Mouse (Mus musculus): ENCODE measurements around the gene Hsdl2.
"Not testable (repeated sequence)": the region's sequence is repeated elsewhere in the genome, so short reads cannot be mapped to it uniquely, and the experiment has no call there.

The Hsdl2 gene

GRCm38 (mm10) chr4:59581314-59582185 lies at the start of gene Hsdl2:
TSS of gene Hsdl2 (plus strand) at chr4:59581563.
- DNase-seq (ENCODE audit: low read depth in 2 of 2, low spot score in 2 of 2), result peak; percentile 99

- no peak for DNase-seq (ENCODE audit: low read depth in 2 of 2, low spot score in 2 of 2)
Observed at GRCm38 (mm10) chr4:59533268-59533667, 48.1 kb upstream of the Hsdl2 start.

DNA sequence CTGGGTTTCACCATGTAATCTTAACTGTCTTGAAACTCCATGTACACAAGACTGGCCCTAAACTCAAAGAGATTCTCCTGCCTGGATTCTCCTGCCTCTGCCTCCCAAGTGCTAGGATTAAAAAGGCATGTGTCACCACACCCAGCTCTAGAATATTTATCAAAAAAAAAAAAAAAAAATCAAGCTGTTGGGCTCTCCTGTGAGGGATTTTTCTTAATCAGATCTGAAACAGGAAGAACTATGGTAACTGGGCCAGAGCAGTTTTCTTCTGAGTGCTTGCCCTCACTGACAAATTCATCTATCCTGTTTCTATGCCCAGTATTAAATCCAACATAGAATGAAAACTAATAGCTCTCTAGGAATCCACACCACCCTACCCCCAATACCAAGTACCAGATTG lies 45.7 kb upstream of the Hsdl2 start:
- DNase-seq (ENCODE audit: low read depth in 2 of 2, low spot score in 2 of 2), result no peak

DNA sequence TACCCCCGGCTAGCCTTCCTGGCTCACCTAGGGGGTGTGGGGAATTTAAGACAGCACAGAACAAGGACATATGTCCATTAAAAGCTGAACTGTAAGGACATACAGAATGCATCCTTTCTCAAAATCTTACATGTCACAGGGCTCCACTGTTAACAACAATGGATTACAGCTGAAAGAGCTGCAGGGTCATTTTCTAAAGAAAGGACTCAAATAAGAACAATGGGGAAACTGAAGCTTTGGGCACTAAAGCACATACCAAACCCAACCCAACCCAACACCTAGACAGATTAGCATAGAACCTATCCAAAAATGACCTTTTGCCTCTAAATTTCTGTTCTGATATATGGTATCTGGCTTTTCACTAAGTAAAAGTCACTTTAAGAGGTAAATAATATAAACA lies 45.1 kb upstream of the Hsdl2 start:
- no peak for DNase-seq (ENCODE audit: low read depth in 2 of 2, low spot score in 2 of 2)

- no peak for DNase-seq (ENCODE audit: low read depth in 2 of 2, low spot score in 2 of 2)
Observed at GRCm38 (mm10) chr4:59543006-59543405, 38.4 kb upstream of the Hsdl2 start.

GRCm38 (mm10) chr4:59544654-59545053 lies 36.7 kb upstream of the Hsdl2 start:
- DNase-seq (ENCODE audit: low read depth in 2 of 2, low spot score in 2 of 2), result no peak

- DNase-seq (ENCODE audit: low read depth in 2 of 2, low spot score in 2 of 2), result peak in 1 of 2 experiments; percentile 26
Observed at GRCm38 (mm10) chr4:59546285-59547071, 34.9 kb upstream of the Hsdl2 start.

- peak; percentile 15 to 34 for DNase-seq (ENCODE audit: low read depth in 2 of 2, low spot score in 2 of 2)
Observed at GRCm38 (mm10) chr4:59547136-59547889, 34.0 kb upstream of the Hsdl2 start.

- DNase-seq (ENCODE audit: low read depth in 2 of 2, low spot score in 2 of 2), result no peak
Observed at GRCm38 (mm10) chr4:59548011-59548559, 33.3 kb upstream of the Hsdl2 start.

DNA sequence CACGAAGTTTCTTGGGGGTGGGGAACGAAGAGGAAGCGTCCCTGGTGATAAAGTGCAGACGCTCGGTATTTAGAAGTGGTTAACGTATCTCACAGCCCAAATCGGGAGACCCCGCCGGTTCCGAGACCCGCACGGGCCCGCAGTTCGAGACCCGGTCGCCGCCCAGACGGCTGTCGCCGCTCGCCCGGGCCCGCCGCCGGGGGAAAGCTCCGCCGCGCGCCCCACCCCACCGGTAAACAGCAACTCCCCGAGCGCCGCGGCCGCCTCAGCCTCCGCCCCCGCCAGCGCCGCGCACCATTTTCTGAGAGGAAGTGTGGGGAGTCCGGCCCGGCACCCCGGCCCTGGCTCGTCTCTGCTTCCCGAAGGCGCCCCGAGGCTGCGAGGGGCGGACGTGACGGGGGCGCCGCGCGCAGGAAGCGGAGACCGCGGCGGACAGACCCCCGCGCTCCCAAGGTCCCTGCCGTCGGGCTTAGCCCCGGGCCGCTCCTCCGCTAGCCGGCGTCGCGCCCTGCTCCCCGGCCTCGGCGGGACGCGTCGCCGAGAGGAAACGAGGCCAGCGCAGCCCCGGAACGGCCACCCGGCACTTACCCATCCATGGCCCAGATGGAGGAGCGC lies 32.7 kb upstream of the Hsdl2 start:
- peak; percentile 70 to 75 for DNase-seq (ENCODE audit: low read depth in 2 of 2, low spot score in 2 of 2)

- peak; percentile 89 for DNase-seq (ENCODE audit: low read depth in 2 of 2, low spot score in 2 of 2)
Observed at GRCm38 (mm10) chr4:59549175-59549976, 32.0 kb upstream of the Hsdl2 start, which contains the start of gene Ptbp3. TSS of gene Ptbp3 (minus strand) at chr4:59549364.

- no peak for DNase-seq (ENCODE audit: low read depth in 2 of 2, low spot score in 2 of 2)
Observed at GRCm38 (mm10) chr4:59549977-59550560, 31.3 kb upstream of the Hsdl2 start.

GRCm38 (mm10) chr4:59551901-59552300 lies 29.5 kb upstream of the Hsdl2 start:
- DNase-seq (ENCODE audit: low read depth in 2 of 2, low spot score in 2 of 2), result no peak

- DNase-seq (ENCODE audit: low read depth in 2 of 2, low spot score in 2 of 2), result no peak
Observed at GRCm38 (mm10) chr4:59552835-59553234, 28.5 kb upstream of the Hsdl2 start.

DNA sequence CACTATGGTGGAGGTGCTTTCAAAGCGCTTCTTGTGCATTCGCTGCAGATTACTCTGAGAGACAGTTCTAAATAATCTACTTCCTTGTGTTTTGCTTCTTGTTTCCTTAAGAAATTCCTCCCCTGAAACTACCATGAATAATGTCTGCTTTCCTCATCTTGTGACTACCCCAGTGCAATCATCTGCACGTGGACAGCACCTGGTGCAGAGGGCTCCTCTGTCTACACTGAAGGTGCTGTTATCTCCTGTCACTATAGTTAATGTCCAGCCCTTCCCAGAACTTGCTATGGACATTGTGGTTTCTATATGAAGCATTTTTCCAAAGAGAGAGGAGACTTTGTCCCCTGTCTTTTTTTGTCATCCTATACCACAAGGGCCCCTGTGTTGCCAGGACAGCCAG lies 27.8 kb upstream of the Hsdl2 start:
- DNase-seq (ENCODE audit: low read depth in 2 of 2, low spot score in 2 of 2), result no peak

GRCm38 (mm10) chr4:59555177-59555576 lies 26.2 kb upstream of the Hsdl2 start:
- DNase-seq (ENCODE audit: low read depth in 2 of 2, low spot score in 2 of 2), result no peak

GRCm38 (mm10) chr4:59557343-59557742 lies 24.0 kb upstream of the Hsdl2 start:
- DNase-seq (ENCODE audit: low read depth in 2 of 2, low spot score in 2 of 2), result not testable (repeated sequence)

DNA sequence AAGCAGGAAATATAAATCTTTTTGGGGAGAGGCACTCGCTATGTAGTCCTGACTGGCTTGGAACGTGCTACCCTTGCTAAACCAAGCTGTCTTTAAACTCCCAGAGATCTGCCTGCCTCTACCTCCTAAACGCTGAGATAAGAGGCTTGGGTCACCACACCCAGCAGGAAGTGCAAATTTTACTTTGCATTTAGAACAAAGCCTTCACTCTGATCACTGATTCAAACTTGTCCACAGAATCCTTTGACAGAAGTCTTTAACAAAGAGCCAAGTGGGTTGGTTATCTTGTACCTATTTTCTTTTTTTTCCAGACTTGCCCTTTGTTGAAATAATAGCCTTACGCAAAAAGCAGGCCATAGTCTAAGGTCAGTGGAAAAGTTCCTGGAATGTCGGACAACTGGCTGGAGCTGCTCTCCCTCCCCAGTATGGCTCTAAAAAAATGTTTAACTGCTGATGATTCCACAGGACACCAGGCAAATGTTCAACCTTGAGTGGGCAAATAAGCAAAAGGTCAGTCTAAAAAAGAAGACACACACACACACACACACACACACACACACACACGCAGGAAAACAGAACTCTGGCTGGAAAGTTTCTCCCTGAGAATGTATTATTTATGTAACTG lies 23.2 kb upstream of the Hsdl2 start:
- no peak for DNase-seq (ENCODE audit: low read depth in 2 of 2, low spot score in 2 of 2)

- DNase-seq (ENCODE audit: low read depth in 2 of 2, low spot score in 2 of 2), result no peak
Observed at GRCm38 (mm10) chr4:59560141-59560540, 21.2 kb upstream of the Hsdl2 start.

Data from CD8-positive naive resting alpha-beta T cell, adult 2 months (primary cell).